Mouse (Mus musculus) myocyte (in vitro differentiated cells): ENCODE data around the gene Ablim1. TPM values are rescaled to one million over a fixed set of nuclear protein-coding genes. Genes with fewer than 3 reads are reported as not detected.

Experiments used
- H3K27me3 ChIP-seq: one replicate; pipeline ENCODE4 v1.6.1; 2011; ENCODE audit not compliant: control insufficient read depth, insufficient read depth, insufficient read length
- H3K36me3 ChIP-seq: one replicate; pipeline ENCODE4 v1.6.1; 2011; ENCODE audit not compliant: control insufficient read depth, insufficient read depth
- H3K4me2 ChIP-seq: one replicate; pipeline ENCODE4 v1.6.1; 2011; ENCODE audit warnings: low read depth, control low read depth
- H3K4me3 ChIP-seq: one replicate; pipeline ENCODE4 v1.5.1; 2011; ENCODE audit warnings: mild to moderate bottlenecking, control low read depth, moderate library complexity
- H3K79me2 ChIP-seq: one replicate; pipeline ENCODE4 v1.6.1; 2011; ENCODE audit not compliant: control insufficient read depth, insufficient read depth
- H3ac ChIP-seq: one replicate; pipeline ENCODE4 v1.6.1; 2011; ENCODE audit not compliant: control insufficient read depth, insufficient read length
- CEBPB ChIP-seq: IDR thresholded peaks from 2 replicates; pipeline ENCODE4 v1.6.1; 2011; ENCODE audit warnings: mild to moderate bottlenecking, moderate library complexity; ENCODE audit not compliant: poor library complexity, insufficient read depth, severe bottlenecking
- E2F4 ChIP-seq: IDR thresholded peaks from one replicate; pipeline ENCODE4 v1.6.1; 2011; ENCODE audit warnings: mild to moderate bottlenecking, control low read depth, moderate library complexity; ENCODE audit not compliant: insufficient read depth
- MAX ChIP-seq: IDR thresholded peaks from one replicate; pipeline ENCODE4 v1.6.1; 2011; ENCODE audit warnings: low read depth, mild to moderate bottlenecking, control low read depth
- MYOD1 ChIP-seq, 3 experiments: IDR thresholded peaks; one replicate each; pipeline ENCODE4 v1.6.1; 2011; ENCODE audit warnings: control low read depth in 2 of 3, low read depth in 2 of 3, mild to moderate bottlenecking in 2 of 3, moderate library complexity in 1 of 3; ENCODE audit not compliant: insufficient read length in 2 of 3, control insufficient read depth in 1 of 3
- MYOG ChIP-seq, 3 experiments: IDR thresholded peaks; one replicate each; pipeline ENCODE4 v1.6.1; 2011; ENCODE audit warnings: control low read depth in 2 of 3, low read depth in 2 of 3, mild to moderate bottlenecking in 2 of 3; ENCODE audit not compliant: insufficient read length in 2 of 3, control insufficient read depth in 1 of 3, insufficient read depth in 1 of 3
- POLR2A ChIP-seq: IDR thresholded peaks from one replicate; pipeline ENCODE4 v1.6.1; 2011; ENCODE audit warnings: low read depth, mild to moderate bottlenecking, control low read depth, moderate library complexity; ENCODE audit not compliant: insufficient read length
- POLR2AphosphoS2 ChIP-seq: IDR thresholded peaks from one replicate; pipeline ENCODE4 v1.6.1; 2011; ENCODE audit warnings: low read depth, control low read depth; ENCODE audit not compliant: insufficient read length
- REST ChIP-seq: IDR thresholded peaks from one replicate; pipeline ENCODE4 v1.6.1; 2011; ENCODE audit warnings: mild to moderate bottlenecking, control low read depth, moderate library complexity; ENCODE audit not compliant: insufficient read depth, insufficient read length
- SRF ChIP-seq: IDR thresholded peaks from one replicate; pipeline ENCODE4 v1.6.1; 2011; ENCODE audit warnings: low read depth; ENCODE audit not compliant: control insufficient read depth, insufficient read length
- TCF12 ChIP-seq: IDR thresholded peaks from one replicate; pipeline ENCODE4 v1.6.1; 2011; ENCODE audit warnings: mild to moderate bottlenecking, control low read depth; ENCODE audit not compliant: poor library complexity, insufficient read depth, severe bottlenecking
- TCF3 ChIP-seq: IDR thresholded peaks from one replicate; pipeline ENCODE4 v1.6.1; 2011; ENCODE audit warnings: low read depth, control low read depth; ENCODE audit not compliant: insufficient read length
- USF1 ChIP-seq: IDR thresholded peaks from one replicate; pipeline ENCODE4 v1.6.1; 2011; ENCODE audit warnings: low read depth, mild to moderate bottlenecking, control low read depth, moderate library complexity
- polyA plus RNA-seq: library from polyadenylated mRNA; unstranded; fragments of >200 nt; fragmentation: generic; extraction: Trizol; gene quantifications from one replicate; pipeline ENCODE4 v1.2.1, GENCODE M21; 2012; ENCODE audit warnings: missing spikeins

Gene Ablim1
- polyA plus RNA-seq, 1 experiment = 29.9 TPM

- H3K4me2 ChIP-seq = peak overlapping the region; percentile 37
- no peak overlapping the region for H3K4me3 ChIP-seq
- H3K79me2 ChIP-seq = no peaks in the 10 kb centered on the region
- H3K27me3 ChIP-seq = no peaks in the 10 kb centered on the region
- H3K36me3 ChIP-seq = no peaks in the 10 kb centered on the region
- TF ChIP-seq TCF3 (no peak), POLR2AphosphoS2 (no peak), E2F4 (no peak), CEBPB (no peak), MYOD1 (IDR thresholded peaks at IDR 0.05; ENCODE audit: control insufficient read depth in 1 of 3, insufficient read length in 2 of 3, low read depth in 2 of 3) (no peak), POLR2A (no peak), MYOG (IDR thresholded peaks at IDR 0.05; ENCODE audit: control insufficient read depth in 1 of 3, insufficient read depth in 1 of 3, insufficient read length in 2 of 3, low read depth in 2 of 3) (no peak), MAX (no peak), SRF (no peak), USF1 (no peak), TCF12 (no peak), REST (no peak)
- H3ac ChIP-seq = no peak overlapping the region
Observed at GRCm38 (mm10) chr19:56992978-56993545, 321.7 kb downstream of the Ablim1 start.

- Histone ChIP-seq H3K36me3 (no peaks in the 10 kb centered on the region), H3K79me2 (no peaks in the 10 kb centered on the region), H3K27me3 (no peaks in the 10 kb centered on the region), H3ac (no peak overlapping the region), H3K4me3 (no peak overlapping the region), H3K4me2 (peak overlapping the region; percentile 18)
- TF ChIP-seq CEBPB = no peak
- no peak for TF ChIP-seq E2F4
- TF ChIP-seq SRF = no peak
- TF ChIP-seq REST = no peak
- TF ChIP-seq MYOD1 (IDR thresholded peaks at IDR 0.05; ENCODE audit: control insufficient read depth in 1 of 3, insufficient read length in 2 of 3, low read depth in 2 of 3) = no peak
- no peak for TF ChIP-seq TCF12
- no peak for TF ChIP-seq TCF3
- TF ChIP-seq USF1 = no peak
- TF ChIP-seq MAX = no peak
- no peak for TF ChIP-seq MYOG (IDR thresholded peaks at IDR 0.05; ENCODE audit: control insufficient read depth in 1 of 3, insufficient read depth in 1 of 3, insufficient read length in 2 of 3, low read depth in 2 of 3)
- no peak for TF ChIP-seq POLR2A
- no peak for TF ChIP-seq POLR2AphosphoS2
Observed at GRCm38 (mm10) chr19:56990367-56991111, 324.2 kb downstream of the Ablim1 start.

- H3ac ChIP-seq = no peak overlapping the region
- no peaks in the 10 kb centered on the region for H3K79me2 ChIP-seq
- no peaks in the 10 kb centered on the region for H3K36me3 ChIP-seq
- no peak for TF ChIP-seq MAX
- TF ChIP-seq MYOD1 (IDR thresholded peaks at IDR 0.05; ENCODE audit: control insufficient read depth in 1 of 3, insufficient read length in 2 of 3, low read depth in 2 of 3) = peak in 1 of 3 experiments; percentile 16
- peak in 1 of 3 experiments; percentile 37 for TF ChIP-seq MYOG (IDR thresholded peaks at IDR 0.05; ENCODE audit: control insufficient read depth in 1 of 3, insufficient read depth in 1 of 3, insufficient read length in 2 of 3, low read depth in 2 of 3)
- H3K4me2 ChIP-seq = no peak overlapping the region
- H3K4me3 ChIP-seq = no peak overlapping the region
- no peaks in the 10 kb centered on the region for H3K27me3 ChIP-seq
Observed at GRCm38 (mm10) chr19:56989171-56989570, 325.5 kb downstream of the Ablim1 start.

- no peak overlapping the region for H3ac ChIP-seq
- TF ChIP-seq MYOD1 (IDR thresholded peaks at IDR 0.05; ENCODE audit: control insufficient read depth in 1 of 3, insufficient read length in 2 of 3, low read depth in 2 of 3) (no peak), SRF (no peak), REST (no peak), USF1 (no peak), MAX (no peak), TCF3 (no peak), E2F4 (no peak)
- H3K27me3 ChIP-seq = no peaks in the 10 kb centered on the region
- H3K36me3 ChIP-seq = no peaks in the 10 kb centered on the region
- H3K4me3 ChIP-seq = no peak overlapping the region
- H3K79me2 ChIP-seq = no peaks in the 10 kb centered on the region
- no peak overlapping the region for H3K4me2 ChIP-seq
Observed at GRCm38 (mm10) chr19:56984229-56984628, 330.5 kb downstream of the Ablim1 start.

- Histone ChIP-seq H3K4me2 (no peak overlapping the region), H3ac (no peak overlapping the region), H3K36me3 (no peaks in the 10 kb centered on the region), H3K27me3 (no peaks in the 10 kb centered on the region), H3K4me3 (no peak overlapping the region), H3K79me2 (no peaks in the 10 kb centered on the region)
- no peak for TF ChIP-seq CEBPB
- TF ChIP-seq POLR2AphosphoS2 = no peak
- TF ChIP-seq POLR2A = no peak
- TF ChIP-seq MYOG (IDR thresholded peaks at IDR 0.05; ENCODE audit: control insufficient read depth in 1 of 3, insufficient read depth in 1 of 3, insufficient read length in 2 of 3, low read depth in 2 of 3) = no peak
- no peak for TF ChIP-seq REST
- no peak for TF ChIP-seq SRF
- no peak for TF ChIP-seq MYOD1 (IDR thresholded peaks at IDR 0.05; ENCODE audit: control insufficient read depth in 1 of 3, insufficient read length in 2 of 3, low read depth in 2 of 3)
- TF ChIP-seq E2F4 = no peak
- no peak for TF ChIP-seq USF1
- no peak for TF ChIP-seq MAX
- no peak for TF ChIP-seq TCF3
- no peak for TF ChIP-seq TCF12
Observed at GRCm38 (mm10) chr19:56983757-56984156, 331.0 kb downstream of the Ablim1 start.
